ENCODE assay signal across 8 mouse cellular contexts in the genomic region with DNA sequence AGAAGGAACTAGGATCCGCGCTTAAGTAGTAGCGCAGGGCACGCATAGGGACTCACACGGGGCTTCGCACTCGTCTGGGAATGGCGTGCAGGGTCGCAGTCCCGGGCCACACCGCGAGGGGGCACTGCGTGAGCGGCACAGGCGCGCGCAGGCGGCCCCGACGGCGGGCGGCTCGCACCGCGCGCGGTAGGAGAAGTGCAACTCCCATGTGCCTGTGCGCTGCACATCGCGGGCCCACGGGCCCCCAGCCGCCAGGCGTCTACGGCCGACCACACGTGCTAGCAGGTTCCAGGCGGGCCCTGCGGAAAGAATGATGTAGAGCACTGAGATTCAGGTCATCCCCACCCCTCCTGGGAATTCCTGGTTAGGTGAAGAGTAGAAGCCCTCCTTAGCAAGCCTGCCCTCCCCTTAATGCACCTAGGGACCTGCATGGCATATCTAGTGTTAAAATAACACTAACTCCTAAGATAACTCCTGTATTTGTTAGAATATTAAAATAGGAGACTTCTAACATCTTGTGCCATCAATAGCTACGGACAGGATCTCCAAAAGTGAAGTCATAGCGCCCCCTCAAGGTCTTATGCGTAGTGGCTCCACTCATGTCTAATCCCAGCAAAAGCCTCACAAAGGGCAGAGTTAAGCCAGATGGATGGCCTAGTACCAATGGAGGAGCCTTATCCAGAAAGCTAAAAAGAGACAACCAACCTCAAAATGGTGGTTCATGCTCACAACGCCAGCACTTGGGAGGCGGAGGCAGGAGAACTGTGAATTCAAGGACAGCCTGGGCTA. TPM values are rescaled to one million over a fixed set of nuclear protein-coding genes. Genes with fewer than 3 reads are reported as not detected.
A peak's percentile ranks its signal among the peaks of the same experiment; 100 is the strongest.
DNase-seq lines count a peak whose midpoint lies in the region; ATAC-seq and TF ChIP-seq lines count a peak whose summit lies in the region.

No protein-coding gene starts in this region.

- peak; percentile 85 for TF ChIP-seq CTCF in midbrain, postnatal 0 days (IDR thresholded peaks at IDR 0.05)

- peak; percentile 27 for DNase-seq in gastrocnemius, postnatal 14 days
- no peak for DNase-seq in gastrocnemius, postnatal 25 days
- peak; percentile 84 for DNase-seq in NIH3T3 (ENCODE audit: low read depth)
- DNase-seq in embryonic facial prominence, embryonic 11.5 days (ENCODE audit: low spot score), result peak; percentile 82
- peak; percentile 89 for DNase-seq in midbrain, postnatal 0 days (ENCODE audit: low spot score)
- DNase-seq in T-cell, adult 2 months (ENCODE audit: low spot score), result no peak

- ATAC-seq in embryonic facial prominence, embryonic 11.5 days (replicated peaks; ENCODE audit: insufficient number of reproducible peaks, low FRiP score, low TSS enrichment, low read depth), result no peak
- peak; percentile 34 for ATAC-seq in hindbrain, embryonic 16.5 days
- no peak for ATAC-seq in limb, embryonic 13.5 days (ENCODE audit: low FRiP score, low read depth)
- ATAC-seq in midbrain, postnatal 0 days (ENCODE audit: low FRiP score), result peak; percentile 55; the same call in 1 of the 2 replicates

- H3K27ac ChIP-seq in embryonic facial prominence, embryonic 11.5 days (replicated peaks; ENCODE audit: low read depth, low read length), result no peak overlapping the region
- H3K27ac ChIP-seq in hindbrain, embryonic 16.5 days (ENCODE audit: low read depth, low read length), result no peak overlapping the region
- no peak overlapping the region for H3K27ac ChIP-seq in limb, embryonic 13.5 days
- H3K27ac ChIP-seq in midbrain, postnatal 0 days (ENCODE audit: low read depth, low read length), result no peak overlapping the region

- H3K9ac ChIP-seq in embryonic facial prominence, embryonic 11.5 days (replicated peaks; ENCODE audit: low read length), result peak overlapping the region; percentile 25; the same call in 1 of the 2 replicates
- H3K9ac ChIP-seq in hindbrain, embryonic 16.5 days (ENCODE audit: low read depth, low read length), result peak overlapping the region; percentile 52
- no peak overlapping the region for H3K9ac ChIP-seq in limb, embryonic 13.5 days
- H3K9ac ChIP-seq in midbrain, postnatal 0 days (replicated peaks; ENCODE audit: low read length, poor library complexity, severe bottlenecking), result no peak overlapping the region

- no peaks in the 10 kb centered on the region for H3K9me3 ChIP-seq in embryonic facial prominence, embryonic 11.5 days (replicated peaks; ENCODE audit: control insufficient read depth, low read length)
- H3K9me3 ChIP-seq in hindbrain, embryonic 16.5 days (ENCODE audit: control insufficient read depth, low read length), result no peaks in the 10 kb centered on the region
- H3K9me3 ChIP-seq in limb, embryonic 13.5 days, result no peaks in the 10 kb centered on the region
- H3K9me3 ChIP-seq in midbrain, postnatal 0 days (ENCODE audit: low read length), result no peaks in the 10 kb centered on the region

- peaks cover 5% of the 10 kb centered on the region for H3K4me1 ChIP-seq in embryonic facial prominence, embryonic 11.5 days (ENCODE audit: control insufficient read depth, insufficient read depth, low read length)
- peaks cover 20% of the 10 kb centered on the region for H3K4me1 ChIP-seq in hindbrain, embryonic 16.5 days (ENCODE audit: control insufficient read depth, insufficient read depth, low read depth, low read length)
- H3K4me1 ChIP-seq in limb, embryonic 13.5 days, result peaks cover 17% of the 10 kb centered on the region
- H3K4me1 ChIP-seq in midbrain, postnatal 0 days (ENCODE audit: insufficient read depth, low read length), result peaks cover 3% of the 10 kb centered on the region

- no peaks in the 10 kb centered on the region for H3K36me3 ChIP-seq in embryonic facial prominence, embryonic 11.5 days (replicated peaks; ENCODE audit: control insufficient read depth, insufficient read depth, low read depth, low read length)
- no peaks in the 10 kb centered on the region for H3K36me3 ChIP-seq in hindbrain, embryonic 16.5 days (ENCODE audit: control insufficient read depth, insufficient read depth, low read length)
- no peaks in the 10 kb centered on the region for H3K36me3 ChIP-seq in limb, embryonic 13.5 days
- no peaks in the 10 kb centered on the region for H3K36me3 ChIP-seq in midbrain, postnatal 0 days (ENCODE audit: insufficient read depth, low read length)

- intact Hi-C loops in gastrocnemius, postnatal 14 days (cut with DNase I; ENCODE audit: low total_unique reads), result no loop called here

- H3K27me3 ChIP-seq in embryonic facial prominence, embryonic 11.5 days (ENCODE audit: control insufficient read depth, insufficient read depth, low read length), result peaks cover 60% of the 10 kb centered on the region
- peaks cover 3% of the 10 kb centered on the region; the same call in 1 of the 2 replicates for H3K27me3 ChIP-seq in hindbrain, embryonic 16.5 days (replicated peaks; ENCODE audit: control insufficient read depth, insufficient read depth, low read length)
- peaks cover 87% of the 10 kb centered on the region for H3K27me3 ChIP-seq in limb, embryonic 13.5 days
- no peaks in the 10 kb centered on the region for H3K27me3 ChIP-seq in midbrain, postnatal 0 days (ENCODE audit: insufficient read depth, low read length)

- H3K4me3 ChIP-seq in embryonic facial prominence, embryonic 11.5 days (ENCODE audit: low read depth, low read length), result 0 out of 2 replicates have a peak overlapping the region, but pooled peaks have one; percentile 10
- peak overlapping the region; percentile 24; the same call in 1 of the 2 replicates for H3K4me3 ChIP-seq in hindbrain, embryonic 16.5 days (ENCODE audit: low read length)
- H3K4me3 ChIP-seq in limb, embryonic 13.5 days, result no peak overlapping the region
- peak overlapping the region; percentile 13 for H3K4me3 ChIP-seq in midbrain, postnatal 0 days (ENCODE audit: low read depth, low read length)

- H3K4me2 ChIP-seq in embryonic facial prominence, embryonic 11.5 days (ENCODE audit: low read depth, low read length), result peak overlapping the region; percentile 36; the same call in 1 of the 2 replicates
- H3K4me2 ChIP-seq in hindbrain, embryonic 16.5 days (ENCODE audit: low read length), result peak overlapping the region; percentile 56
- peak overlapping the region; percentile 46 for H3K4me2 ChIP-seq in limb, embryonic 13.5 days (replicated peaks)
- H3K4me2 ChIP-seq in midbrain, postnatal 0 days (ENCODE audit: low read depth, low read length, poor library complexity, severe bottlenecking), result peak overlapping the region; percentile 45

- WGBS in embryonic facial prominence, embryonic 11.5 days, result 12% methylated on average over 43 of the region's 43 CpGs
- WGBS in hindbrain, embryonic 16.5 days, result 5% methylated on average over 42 of the region's 43 CpGs
- 23% methylated on average over 43 of the region's 43 CpGs for WGBS in limb, embryonic 13.5 days
- WGBS in midbrain, postnatal 0 days, result 13% methylated on average over 43 of the region's 43 CpGs

RNA-seq across cellular contexts. Expression of a gene that starts 3.0 kb away (rescaled TPM):
- not detected for total RNA-seq in gastrocnemius, postnatal 14 days (2021)
- not detected for total RNA-seq in gastrocnemius, postnatal 25 days (2021)
- 9.9 and 11.8 TPM in 2 replicates for polyA plus RNA-seq in embryonic facial prominence, embryonic 11.5 days (2014; fragmentation: Nextera tagmentation; extraction: Ambion mirVana)
- polyA plus RNA-seq in hindbrain, embryonic 16.5 days (2015; fragmentation: Nextera tagmentation; extraction: Ambion mirVana), result 18.6 and 19.2 TPM in 2 replicates
- polyA plus RNA-seq in limb, embryonic 13.5 days (2015; fragmentation: Nextera tagmentation; extraction: Ambion mirVana), result 1.3 and 1.4 TPM in 2 replicates
- 8.6 and 17.3 TPM in 2 replicates for total RNA-seq in midbrain, postnatal 0 days (2014; rRNA removed)
- 17.6 and 18.1 TPM in 2 replicates for polyA plus RNA-seq in midbrain, postnatal 0 days (2015; fragmentation: Nextera tagmentation; extraction: Ambion mirVana)

RNA-seq across cellular contexts. Expression of a gene that starts 8.0 kb away (rescaled TPM):
- not detected for total RNA-seq in gastrocnemius, postnatal 14 days (2021)
- not detected for total RNA-seq in gastrocnemius, postnatal 25 days (2021)
- polyA plus RNA-seq in embryonic facial prominence, embryonic 11.5 days (2014; fragmentation: Nextera tagmentation; extraction: Ambion mirVana), result not detected in 2 replicates
- 1.7 and 3.1 TPM in 2 replicates for polyA plus RNA-seq in hindbrain, embryonic 16.5 days (2015; fragmentation: Nextera tagmentation; extraction: Ambion mirVana)
- polyA plus RNA-seq in limb, embryonic 13.5 days (2015; fragmentation: Nextera tagmentation; extraction: Ambion mirVana), result 0.20 and 0.48 TPM in 2 replicates
- total RNA-seq in midbrain, postnatal 0 days (2014; rRNA removed), result 0.61 and 1.3 TPM in 2 replicates
- 3.5 and 6.3 TPM in 2 replicates for polyA plus RNA-seq in midbrain, postnatal 0 days (2015; fragmentation: Nextera tagmentation; extraction: Ambion mirVana)

RNA-seq across cellular contexts. Expression of a gene that starts 12.8 kb away (rescaled TPM):
- total RNA-seq in gastrocnemius, postnatal 14 days (2021), result 10 to 100 TPM; 38.2 to 39.4 TPM
- total RNA-seq in gastrocnemius, postnatal 25 days (2021), result 10 to 100 TPM; 41.8 to 43.9 TPM
- 172 and 177 TPM in 2 replicates for polyA plus RNA-seq in embryonic facial prominence, embryonic 11.5 days (2014; fragmentation: Nextera tagmentation; extraction: Ambion mirVana)
- 131 and 142 TPM in 2 replicates for polyA plus RNA-seq in hindbrain, embryonic 16.5 days (2015; fragmentation: Nextera tagmentation; extraction: Ambion mirVana)
- polyA plus RNA-seq in limb, embryonic 13.5 days (2015; fragmentation: Nextera tagmentation; extraction: Ambion mirVana), result 144 and 146 TPM in 2 replicates
- 59.2 and 76.3 TPM in 2 replicates for total RNA-seq in midbrain, postnatal 0 days (2014; rRNA removed)
- polyA plus RNA-seq in midbrain, postnatal 0 days (2015; fragmentation: Nextera tagmentation; extraction: Ambion mirVana), result 112 and 120 TPM in 2 replicates

RNA-seq across cellular contexts. Expression of a gene that starts 21.5 kb away (rescaled TPM):
- total RNA-seq in gastrocnemius, postnatal 14 days (2021), result 1 to 10 TPM; 5.6 to 5.9 TPM
- total RNA-seq in gastrocnemius, postnatal 25 days (2021), result 1 to 10 TPM; 4.0 to 4.8 TPM
- 13.7 and 17.5 TPM in 2 replicates for polyA plus RNA-seq in embryonic facial prominence, embryonic 11.5 days (2014; fragmentation: Nextera tagmentation; extraction: Ambion mirVana)
- polyA plus RNA-seq in hindbrain, embryonic 16.5 days (2015; fragmentation: Nextera tagmentation; extraction: Ambion mirVana), result 33.5 and 36.3 TPM in 2 replicates
- polyA plus RNA-seq in limb, embryonic 13.5 days (2015; fragmentation: Nextera tagmentation; extraction: Ambion mirVana), result 16.6 TPM in 2 replicates
- total RNA-seq in midbrain, postnatal 0 days (2014; rRNA removed), result 44.0 and 64.2 TPM in 2 replicates
- 50.9 and 52.8 TPM in 2 replicates for polyA plus RNA-seq in midbrain, postnatal 0 days (2015; fragmentation: Nextera tagmentation; extraction: Ambion mirVana)

RNA-seq across cellular contexts. Expression of a gene that starts 31.4 kb away (rescaled TPM):
- total RNA-seq in gastrocnemius, postnatal 14 days (2021), result 1 to 10 TPM; 6.9 to 8.9 TPM
- total RNA-seq in gastrocnemius, postnatal 25 days (2021), result 1 to 10 TPM; 5.0 to 5.2 TPM
- polyA plus RNA-seq in embryonic facial prominence, embryonic 11.5 days (2014; fragmentation: Nextera tagmentation; extraction: Ambion mirVana), result 10.4 and 19.9 TPM in 2 replicates
- 2.9 and 3.7 TPM in 2 replicates for polyA plus RNA-seq in hindbrain, embryonic 16.5 days (2015; fragmentation: Nextera tagmentation; extraction: Ambion mirVana)
- 2.5 and 4.4 TPM in 2 replicates for polyA plus RNA-seq in limb, embryonic 13.5 days (2015; fragmentation: Nextera tagmentation; extraction: Ambion mirVana)
- total RNA-seq in midbrain, postnatal 0 days (2014; rRNA removed), result 78.8 and 81.3 TPM in 2 replicates
- polyA plus RNA-seq in midbrain, postnatal 0 days (2015; fragmentation: Nextera tagmentation; extraction: Ambion mirVana), result 21.2 and 29.0 TPM in 2 replicates

Comparison
In these comparisons a context has a peak if more than half of its experiments do, and no peak if none do; other contexts are left out.
1. DNase-seq: peak in gastrocnemius, postnatal 14 days (single experiment), NIH3T3 (single experiment), embryonic facial prominence, embryonic 11.5 days (single experiment) and midbrain, postnatal 0 days (single experiment); none in gastrocnemius, postnatal 25 days (single experiment) and T-cell, adult 2 months (single experiment).
2. ATAC-seq: peak in hindbrain, embryonic 16.5 days (single experiment) and midbrain, postnatal 0 days (single experiment); none in embryonic facial prominence, embryonic 11.5 days (single experiment) and limb, embryonic 13.5 days (single experiment).
3. H3K9ac ChIP-seq: peak in embryonic facial prominence, embryonic 11.5 days (single experiment) and hindbrain, embryonic 16.5 days (single experiment); none in limb, embryonic 13.5 days (single experiment) and midbrain, postnatal 0 days (single experiment).
4. Peak in every context shown above with its lines, with median percentiles within 50 percentile points of each other: H3K4me2 ChIP-seq.